Mouse (Mus musculus): Measurements from ENCODE around the gene Rfx1.

GRCm38 (mm10) chr8:84065457-84066072, 1.1 kb upstream of the Rfx1 start:
- TF ChIP-seq CTCF (IDR thresholded peaks at IDR 0.05; ENCODE audit: insufficient read depth, low read length) (no peak), POLR2A (IDR thresholded peaks at IDR 0.05; ENCODE audit: borderline replicate concordance, extremely low read depth, low read depth, low read length) (no peak)
